Mouse (Mus musculus) embryonic facial prominence, embryonic 15.5 days (tissue): ENCODE data around the gene Endog. TPM values are rescaled to one million over a fixed set of nuclear protein-coding genes. Genes with fewer than 3 reads are reported as not detected.
"Not testable (repeated sequence)": the region's sequence is repeated elsewhere in the genome, so short reads cannot be mapped to it uniquely, and the experiment has no call there.

Experiments used
- ATAC-seq: fragments of 200-750 bp; cut with Nextera tagmentation; 2 replicates; pipeline ENCODE4 v1.8.0; 2017; ENCODE audit warnings: low read depth, moderate TSS enrichment; ENCODE audit not compliant: insufficient number of reproducible peaks, low FRiP score, low TSS enrichment
- H3K27ac ChIP-seq: fragments of 300-500 bp; sonication (generic); replicated peaks from 2 replicates; pipeline ENCODE4 v1.5.1; 2015; ENCODE audit warnings: mild to moderate bottlenecking, inconsistent platforms
- H3K27me3 ChIP-seq: fragments of 300-500 bp; sonication (generic); 2 replicates; pipeline ENCODE4 v1.6.1; 2015; ENCODE audit warnings: inconsistent platforms
- H3K36me3 ChIP-seq: fragments of 300-500 bp; sonication (generic); 2 replicates; pipeline ENCODE4 v1.6.1; 2015; ENCODE audit warnings: mild to moderate bottlenecking, inconsistent platforms
- H3K4me1 ChIP-seq: fragments of 300-500 bp; sonication (generic); 2 replicates; pipeline ENCODE4 v1.6.1; 2015; ENCODE audit warnings: inconsistent platforms
- H3K4me2 ChIP-seq: fragments of 300-500 bp; sonication (generic); replicated peaks from 2 replicates; pipeline ENCODE4 v1.6.1; 2015; ENCODE audit warnings: mild to moderate bottlenecking, inconsistent platforms
- H3K4me3 ChIP-seq: fragments of 300-500 bp; sonication (generic); replicated peaks from 2 replicates; pipeline ENCODE4 v1.5.1; 2015; ENCODE audit warnings: mild to moderate bottlenecking, inconsistent platforms
- H3K9ac ChIP-seq: fragments of 300-500 bp; sonication (generic); 2 replicates; pipeline ENCODE4 v1.6.1; 2015; ENCODE audit warnings: inconsistent platforms
- H3K9me3 ChIP-seq: fragments of 300-500 bp; sonication (generic); replicated peaks from 2 replicates; pipeline ENCODE4 v1.6.1; 2016; ENCODE audit warnings: inconsistent platforms
- WGBS: fragments of 180-500 bp; shearing (Covaris S2); methylation state at CpG from one replicate; pipeline ENCODE4 v1.1.7; 2015; 5-methylcytosine and 5-hydroxymethylcytosine counted together
- polyA plus RNA-seq: library from polyadenylated mRNA; unstranded; fragments of >200 nt; fragmentation: Nextera tagmentation; extraction: Ambion mirVana; gene quantifications from 2 replicates; pipeline ENCODE4 v1.2.1, GENCODE M21; 2015

Endog gene
- 17.7 and 18.9 TPM in 2 replicates for polyA plus RNA-seq

DNA sequence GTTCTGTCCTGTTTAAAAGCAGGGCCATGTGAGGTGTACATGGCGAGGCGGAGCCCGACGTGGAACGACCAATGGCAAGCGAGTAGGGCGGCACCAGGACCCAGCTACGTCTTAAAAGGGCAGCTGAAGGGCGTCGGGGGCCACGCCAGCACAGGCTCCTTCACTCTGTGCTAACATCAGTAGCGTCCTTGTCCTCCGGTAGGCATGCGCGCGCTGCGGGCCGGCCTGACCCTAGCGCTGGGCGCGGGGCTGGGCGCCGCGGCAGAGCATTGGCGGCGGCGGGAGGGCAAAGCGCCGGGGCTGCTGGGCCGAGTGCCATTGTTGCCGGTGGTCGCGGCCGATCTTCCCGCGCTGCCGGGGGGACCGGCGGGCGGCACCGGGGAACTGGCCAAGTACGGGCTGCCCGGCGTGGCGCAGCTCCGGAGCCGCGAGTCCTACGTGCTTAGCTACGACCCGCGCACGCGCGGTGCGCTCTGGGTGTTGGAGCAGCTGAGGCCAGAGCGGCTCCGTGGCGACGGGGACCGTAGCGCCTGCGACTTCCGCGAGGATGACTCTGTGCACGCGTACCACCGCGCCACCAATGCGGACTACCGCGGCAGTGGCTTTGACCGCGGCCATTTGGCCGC lies at the start of gene Endog:
TSS of gene Endog (plus strand) at position 123 of the 626 bp plus-strand sequence.
- peak; percentile 91 for ATAC-seq

DNA sequence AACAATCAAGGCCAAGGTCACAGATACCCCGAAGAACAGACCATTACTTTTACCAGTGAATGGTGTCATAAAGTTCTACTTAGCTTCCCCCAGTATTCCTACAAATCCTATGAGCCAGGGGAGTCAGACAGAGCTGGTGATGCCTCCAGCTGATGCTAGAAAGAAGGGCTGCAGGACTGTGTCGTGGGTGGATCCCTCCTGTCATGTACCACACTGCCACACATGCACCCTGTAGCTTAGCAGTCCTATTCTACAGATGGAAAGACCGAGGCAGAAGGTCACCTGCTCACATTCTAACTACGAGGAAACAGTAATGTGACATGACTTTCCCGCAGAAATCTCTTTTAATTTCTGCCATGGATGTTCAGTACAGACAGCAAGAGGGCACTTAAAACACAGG lies 48.5 kb upstream of the Endog start:
- Histone ChIP-seq H3K9me3 (no peaks in the 10 kb centered on the region), H3K4me2 (no peak overlapping the region), H3K36me3 (0 out of 2 replicates have a peak, but pooled peaks cover 5% of the 10 kb centered on the region), H3K9ac (no peak overlapping the region), H3K27ac (no peak overlapping the region), H3K4me1 (peaks cover 26% of the 10 kb centered on the region), H3K4me3 (no peak overlapping the region; the same call in 1 of the 2 replicates), H3K27me3 (no peaks in the 10 kb centered on the region)
- no peak for ATAC-seq
- 86% methylated on average over 5 of the region's 5 CpGs for WGBS

More for the DNA sequence above, at the start of gene Endog:
- Histone ChIP-seq H3K36me3 (peaks cover 40% of the 10 kb centered on the region), H3K4me2 (peak within 1 kb of the TSS; percentile 97), H3K4me3 (peak within 1 kb of the TSS; percentile 73), H3K27ac (peak within 1 kb of the TSS; percentile 89), H3K9me3 (peaks cover 5% of the 10 kb centered on the region; the same call in 1 of the 2 replicates), H3K27me3 (no peaks in the 10 kb centered on the region), H3K4me1 (peaks cover 11% of the 10 kb centered on the region), H3K9ac (peak within 1 kb of the TSS; percentile 54)
- under 1% methylated on average over 75 of the region's 75 CpGs for WGBS

- Histone ChIP-seq H3K4me2 (peak overlapping the region; percentile 83), H3K36me3 (0 out of 2 replicates have a peak, but pooled peaks cover 5% of the 10 kb centered on the region)
These were observed 47.4 kb upstream of the Endog start for GRCm38 (mm10) chr2:30123729-30124471.

GRCm38 (mm10) chr2:30124472-30125274 lies 46.6 kb upstream of the Endog start, which contains the start of gene Zer1:
TSS of gene Zer1 (minus strand) at chr2:30124585.
- Histone ChIP-seq H3K9ac (peak within 1 kb of the TSS; percentile 78), H3K27me3 (no peaks in the 10 kb centered on the region), H3K4me2 (peak within 1 kb of the TSS; percentile 83), H3K4me1 (peaks cover 26% of the 10 kb centered on the region), H3K36me3 (0 out of 2 replicates have a peak, but pooled peaks cover 5% of the 10 kb centered on the region), H3K9me3 (no peaks in the 10 kb centered on the region), H3K4me3 (peak within 1 kb of the TSS; percentile 80), H3K27ac (peak within 1 kb of the TSS; percentile 94)
- 8% methylated on average over 31 of the region's 31 CpGs for WGBS
- peak; percentile 95 for ATAC-seq

More at GRCm38 (mm10) chr2:30123729-30124471, 47.4 kb upstream of the Endog start:
- H3K9ac ChIP-seq: peak overlapping the region; percentile 78
- H3K4me3 ChIP-seq: peak overlapping the region; percentile 80
- H3K9me3 ChIP-seq: no peaks in the 10 kb centered on the region
- H3K27me3 ChIP-seq: no peaks in the 10 kb centered on the region
- peak; percentile 51 for ATAC-seq
- peak overlapping the region; percentile 94 for H3K27ac ChIP-seq
- WGBS: 2% methylated on average over 42 of the region's 44 CpGs
- peaks cover 26% of the 10 kb centered on the region for H3K4me1 ChIP-seq

DNA sequence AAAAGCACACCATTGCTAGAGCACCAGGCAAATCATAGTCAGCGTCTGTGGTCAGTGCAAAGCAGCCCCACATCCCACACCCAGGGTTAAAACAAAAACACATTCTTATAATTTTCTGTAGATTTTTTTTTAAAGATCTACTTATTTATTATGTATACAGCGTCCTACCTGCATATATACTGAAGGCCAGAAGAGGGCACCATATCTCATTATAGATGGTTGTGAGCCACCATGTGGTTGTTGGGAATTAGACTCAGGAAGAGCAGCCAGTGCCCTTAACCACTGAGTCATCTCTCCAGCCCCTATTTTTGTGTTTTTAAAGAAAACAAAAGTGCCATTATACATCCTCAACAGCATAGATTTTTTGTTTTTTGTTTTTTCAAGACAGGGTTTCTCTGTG lies 42.5 kb upstream of the Endog start:
- ATAC-seq: no peak
- Histone ChIP-seq H3K4me3 (no peak overlapping the region), H3K9me3 (no peaks in the 10 kb centered on the region), H3K27ac (no peak overlapping the region), H3K4me2 (no peak overlapping the region), H3K9ac (no peak overlapping the region), H3K27me3 (no peaks in the 10 kb centered on the region), H3K4me1 (peaks cover 17% of the 10 kb centered on the region), H3K36me3 (no peaks in the 10 kb centered on the region)
- WGBS: 23% methylated on average over 2 of the region's 2 CpGs

DNA sequence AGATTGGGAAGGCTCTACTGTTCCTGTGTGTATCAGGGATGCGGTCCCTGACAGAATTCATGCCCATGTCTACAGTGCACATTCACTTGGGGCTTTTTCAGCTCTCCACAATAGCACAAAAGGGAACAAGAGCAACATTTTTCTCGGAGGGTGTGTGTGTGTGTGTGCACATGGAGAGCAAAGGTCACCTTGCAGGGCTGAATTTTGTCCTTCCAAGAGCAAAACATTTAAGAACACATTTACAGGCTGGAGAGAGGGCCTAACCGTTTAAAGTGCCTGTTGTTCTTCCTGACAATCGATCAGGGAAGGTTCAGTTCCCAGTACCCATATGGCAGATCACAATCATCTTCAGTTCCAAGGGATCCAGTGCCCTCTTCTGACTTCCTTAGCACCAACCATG lies 41.1 kb upstream of the Endog start:
- no peaks in the 10 kb centered on the region for H3K36me3 ChIP-seq
- no peaks in the 10 kb centered on the region for H3K27me3 ChIP-seq
- no peak overlapping the region for H3K4me2 ChIP-seq
- H3K9ac ChIP-seq: no peak overlapping the region
- ATAC-seq: no peak
- H3K4me3 ChIP-seq: no peak overlapping the region
- WGBS: 84% methylated on average over 4 of the region's 4 CpGs
- no peak overlapping the region for H3K27ac ChIP-seq
- H3K4me1 ChIP-seq: peaks cover 21% of the 10 kb centered on the region
- H3K9me3 ChIP-seq: no peaks in the 10 kb centered on the region

DNA sequence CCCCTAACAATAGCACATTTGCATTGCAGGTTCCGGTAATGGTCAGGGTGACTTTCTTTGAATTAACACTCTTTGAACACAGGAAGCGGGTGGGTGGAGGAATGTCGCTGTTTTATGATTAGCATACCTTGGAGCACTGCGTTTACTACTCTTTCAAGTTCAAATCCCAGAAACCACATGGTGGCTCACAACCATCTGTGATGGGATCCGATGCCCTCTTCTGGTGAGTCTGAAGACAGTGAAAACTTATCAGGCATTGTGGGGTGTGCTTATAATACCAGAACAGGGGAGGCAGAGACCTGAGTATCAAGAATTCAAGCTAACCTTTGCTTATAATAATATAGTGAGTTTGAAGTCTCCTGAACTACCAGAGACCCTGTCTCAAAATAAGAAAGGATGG lies 40.1 kb upstream of the Endog start:
- not testable (repeated sequence) for H3K4me2 ChIP-seq, H3K9me3 ChIP-seq, H3K9ac ChIP-seq, H3K36me3 ChIP-seq, H3K4me3 ChIP-seq, H3K27ac ChIP-seq, H3K27me3 ChIP-seq, ATAC-seq
- peaks cover 25% of the 10 kb centered on the region for H3K4me1 ChIP-seq
- 49% methylated on average over 5 of the region's 5 CpGs for WGBS

DNA sequence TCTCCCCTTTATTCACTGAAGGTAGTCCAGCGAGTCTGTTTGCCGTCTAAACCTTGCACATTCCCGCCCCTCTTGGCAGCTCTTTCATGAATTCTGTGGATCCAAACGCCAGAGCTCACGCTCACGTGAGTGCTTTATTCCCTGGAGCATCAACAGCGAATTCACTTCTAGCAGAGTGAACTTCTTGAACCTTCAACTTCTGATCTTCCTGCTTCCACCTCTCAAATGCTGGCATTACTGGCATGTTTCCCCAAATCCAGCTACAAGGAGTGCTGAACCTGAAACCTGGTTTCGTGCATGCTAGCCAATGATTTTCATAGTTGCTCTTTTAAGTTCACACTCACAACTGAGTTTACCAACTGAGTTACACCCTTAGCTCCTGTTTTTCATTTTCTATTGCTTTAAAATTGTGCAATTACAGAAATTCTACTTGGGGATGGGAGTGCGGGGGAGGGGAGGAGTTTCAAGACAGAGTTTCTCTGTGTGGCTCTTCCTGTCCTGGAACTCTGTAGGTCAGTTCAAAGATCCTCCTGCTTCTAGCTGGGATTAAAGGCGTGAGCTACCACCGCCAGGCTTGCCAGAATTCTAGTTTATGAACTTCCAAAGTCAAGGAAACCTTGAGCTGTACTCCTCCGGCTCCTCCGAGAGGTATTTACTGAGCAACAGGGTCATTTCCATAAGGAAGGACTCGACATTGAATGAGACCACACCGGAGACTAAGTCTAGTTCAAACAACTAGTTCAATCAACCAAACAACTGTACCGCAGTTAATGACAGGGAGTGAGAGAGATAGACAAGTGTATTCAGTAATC lies 38.3 kb upstream of the Endog start:
- Histone ChIP-seq H3K27ac (peak overlapping the region; percentile 88), H3K36me3 (peaks cover 26% of the 10 kb centered on the region), H3K9ac (peak overlapping the region; percentile 35), H3K4me3 (peak overlapping the region; percentile 97), H3K27me3 (no peaks in the 10 kb centered on the region), H3K4me2 (peak overlapping the region; percentile 85), H3K4me1 (peaks cover 29% of the 10 kb centered on the region), H3K9me3 (no peaks in the 10 kb centered on the region)
- ATAC-seq: no peak
- 8% methylated on average over 16 of the region's 16 CpGs for WGBS

- peak within 1 kb of the TSS; percentile 97 for H3K4me3 ChIP-seq
- no peaks in the 10 kb centered on the region for H3K27me3 ChIP-seq
- H3K36me3 ChIP-seq: peaks cover 33% of the 10 kb centered on the region
- H3K9me3 ChIP-seq: no peaks in the 10 kb centered on the region
- H3K27ac ChIP-seq: peak within 1 kb of the TSS; percentile 88
- H3K9ac ChIP-seq: peak within 1 kb of the TSS; percentile 63
- ATAC-seq: peak; percentile 94
- H3K4me1 ChIP-seq: peaks cover 29% of the 10 kb centered on the region
- under 1% methylated on average over 46 of the region's 46 CpGs for WGBS
- peak within 1 kb of the TSS; percentile 85 for H3K4me2 ChIP-seq
These were observed 37.5 kb upstream of the Endog start, which contains the start of gene Tbc1d13 for GRCm38 (mm10) chr2:30133613-30134377. TSS of gene Tbc1d13 (plus strand) at chr2:30133746.

- H3K36me3 ChIP-seq: peaks cover 36% of the 10 kb centered on the region
- no peak for ATAC-seq
- WGBS: 15% methylated on average over 6 of the region's 6 CpGs
These were observed 36.9 kb upstream of the Endog start for GRCm38 (mm10) chr2:30134378-30134711.

More at GRCm38 (mm10) chr2:30134378-30134711, 36.9 kb upstream of the Endog start:
- H3K9me3 ChIP-seq: no peaks in the 10 kb centered on the region
- H3K4me2 ChIP-seq: peak overlapping the region; percentile 85
- no peaks in the 10 kb centered on the region for H3K27me3 ChIP-seq
- peak overlapping the region; percentile 63 for H3K9ac ChIP-seq
- H3K4me1 ChIP-seq: peaks cover 29% of the 10 kb centered on the region
- peak overlapping the region; percentile 88 for H3K27ac ChIP-seq
- H3K4me3 ChIP-seq: peak overlapping the region; percentile 97
